Mouse (Mus musculus): ENCODE measurements around the gene Cpsf3.

GRCm38 (mm10) chr12:21340674-21341073, 55.5 kb downstream of the Cpsf3 start:
- no peak for TF ChIP-seq CTCF (IDR thresholded peaks at IDR 0.05; ENCODE audit: control insufficient read depth, insufficient read depth, insufficient read length)
- TF ChIP-seq MAX (IDR thresholded peaks at IDR 0.05), result no peak
- TF ChIP-seq FOSL1 (IDR thresholded peaks at IDR 0.05; ENCODE audit: insufficient read depth, low read length, poor library complexity, severe bottlenecking), result no peak
- no peak for TF ChIP-seq USF1 (IDR thresholded peaks at IDR 0.05; ENCODE audit: low read depth)
- no peak for TF ChIP-seq MYOG (IDR thresholded peaks at IDR 0.05; ENCODE audit: control insufficient read depth, extremely low read depth, insufficient read length)
- no peak for TF ChIP-seq MYOD1 (IDR thresholded peaks at IDR 0.05; ENCODE audit: control insufficient read depth, insufficient read length, low read depth)
- no peak for TF ChIP-seq CEBPB (IDR thresholded peaks at IDR 0.05; ENCODE audit: low read depth)
